28 mouse cellular contexts compared by ENCODE assay signal in the genomic region with DNA sequence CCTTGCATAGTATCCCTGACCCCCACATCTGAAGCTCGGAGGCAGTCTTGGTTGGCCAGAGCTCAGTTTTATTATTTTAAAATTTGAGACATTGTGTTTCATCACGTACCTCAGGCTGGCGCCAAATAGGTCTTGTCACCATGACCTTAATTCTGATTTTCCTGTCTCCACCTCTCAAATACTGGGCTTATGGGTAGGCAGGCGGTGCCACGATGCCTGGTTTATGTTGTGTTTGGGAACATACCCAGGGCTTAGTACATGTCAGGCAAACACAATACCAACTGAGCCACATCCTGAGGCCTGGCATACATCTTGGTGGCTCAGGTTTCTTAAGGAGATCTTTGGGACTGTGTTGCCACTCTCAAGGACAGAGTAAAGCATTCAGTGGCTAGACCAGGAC. TPM values are rescaled to one million over a fixed set of nuclear protein-coding genes. Genes with fewer than 3 reads are reported as not detected.
DNase-seq lines count a peak whose midpoint lies in the region; ATAC-seq and TF ChIP-seq lines count a peak whose summit lies in the region.
"Had no signal": no experiment of that assay in that cellular context is flagged by ENCODE, and none has a peak within 500 bp of the region (broad histone marks: within the 10 kb centered on the region; RNA-seq: fewer than 3 reads in every experiment).

No protein-coding gene starts in this region.

- ATAC-seq in heart, embryonic 12.5 days (ENCODE audit: insufficient number of reproducible peaks, low FRiP score) = no peak
- no peak for ATAC-seq in liver, embryonic 12.5 days
- ATAC-seq in intestine, postnatal 0 days = no peak
- ATAC-seq: forebrain, postnatal 0 days had no signal

- H3K4me3 ChIP-seq in heart, adult 2 months = peak overlapping the region; percentile 55
- no peak overlapping the region for H3K4me3 ChIP-seq in heart, embryonic 12.5 days
- peak overlapping the region; percentile 77 for H3K4me3 ChIP-seq in liver, adult 2 months (ENCODE audit: insufficient read depth, low read depth, low read length)
- H3K4me3 ChIP-seq in liver, embryonic 12.5 days = no peak overlapping the region
- peak overlapping the region; percentile 35 for H3K4me3 ChIP-seq in intestine, postnatal 0 days (ENCODE audit: low read depth, low read length)
- no peak overlapping the region for H3K4me3 ChIP-seq in layer of hippocampus, adult 2 months
- H3K4me3 ChIP-seq: embryonic facial prominence, embryonic 12.5 days; hindbrain, embryonic 13.5 days; limb, embryonic 13.5 days; neural tube, embryonic 15.5 days had no signal

- no peaks in the 10 kb centered on the region for H3K27me3 ChIP-seq in heart, adult 2 months (ENCODE audit: control insufficient read depth, insufficient read depth, low read length)
- H3K27me3 ChIP-seq in heart, embryonic 12.5 days (replicated peaks) = no peaks in the 10 kb centered on the region
- H3K27me3 ChIP-seq in liver, adult 2 months (ENCODE audit: control insufficient read depth, insufficient read depth, low read length) = no peaks in the 10 kb centered on the region
- peaks cover 4% of the 10 kb centered on the region for H3K27me3 ChIP-seq in liver, embryonic 12.5 days (replicated peaks)
- H3K27me3 ChIP-seq in intestine, postnatal 0 days (replicated peaks; ENCODE audit: control insufficient read depth, insufficient read depth, low read length) = no peaks in the 10 kb centered on the region
- H3K27me3 ChIP-seq: limb, embryonic 13.5 days; neural tube, embryonic 15.5 days had no signal

- peak in 1 of 2 experiments; percentile 16 for DNase-seq in heart, adult 2 months
- DNase-seq in liver, adult 2 months (ENCODE audit: extremely low read depth, low read depth, low spot score) = peak; percentile 70
- peak; percentile 56 for DNase-seq in fat pad, adult 2 months (ENCODE audit: extremely low read depth, low read depth, low spot score)
- DNase-seq in layer of hippocampus, adult 2 months (ENCODE audit: low spot score in 2 of 2) = no peak
- DNase-seq: adrenal gland, adult 8-10 months; B cell, adult 2 months; cerebellum, adult 11-12 months; embryo, embryonic 11 days; forebrain, postnatal 0 days; gastrocnemius, postnatal 10 days; heart, postnatal 36 days; lung, embryonic 14.5 days; lung, postnatal 14 days; midbrain, embryonic 14.5 days; retina, postnatal 1 day; right cerebral cortex, postnatal 25 days; spleen, adult 18-20 months; thymus, adult 2 months; thymus, postnatal 4 days had no signal

- no peak overlapping the region for H3K4me2 ChIP-seq in heart, embryonic 12.5 days
- no peak overlapping the region for H3K4me2 ChIP-seq in liver, embryonic 12.5 days
- H3K4me2 ChIP-seq in intestine, postnatal 0 days (replicated peaks; ENCODE audit: low read depth) = peak overlapping the region; percentile 58
- H3K4me2 ChIP-seq: embryonic facial prominence, embryonic 12.5 days; hindbrain, embryonic 13.5 days; limb, embryonic 13.5 days; lung, embryonic 14.5 days; neural tube, embryonic 15.5 days had no signal

- intact Hi-C loops in heart, adult 2 months (cut with DNase I) = no loop called here

- H3K9ac ChIP-seq in heart, adult 2 months (ENCODE audit: low read depth, low read length) = peak overlapping the region; percentile 65
- no peak overlapping the region for H3K9ac ChIP-seq in heart, embryonic 12.5 days
- H3K9ac ChIP-seq in liver, adult 2 months (ENCODE audit: low read depth, low read length) = peak overlapping the region; percentile 60
- H3K9ac ChIP-seq in liver, embryonic 12.5 days = no peak overlapping the region
- peak overlapping the region; percentile 34 for H3K9ac ChIP-seq in intestine, postnatal 0 days (ENCODE audit: low read depth, low read length)
- H3K9ac ChIP-seq: embryonic facial prominence, embryonic 12.5 days; forebrain, postnatal 0 days; limb, embryonic 13.5 days; liver, embryonic 14.5 days; lung, embryonic 14.5 days; neural tube, embryonic 15.5 days had no signal

- H3K27ac ChIP-seq in heart, adult 2 months = peak overlapping the region; percentile 93
- H3K27ac ChIP-seq in heart, embryonic 12.5 days (ENCODE audit: poor library complexity, severe bottlenecking) = no peak overlapping the region
- peak overlapping the region; percentile 91 for H3K27ac ChIP-seq in liver, adult 2 months (replicated peaks; ENCODE audit: insufficient read depth, low read depth, low read length)
- H3K27ac ChIP-seq in liver, embryonic 12.5 days = no peak overlapping the region
- H3K27ac ChIP-seq in intestine, postnatal 0 days (ENCODE audit: low read depth, low read length) = peak overlapping the region; percentile 91
- no peak overlapping the region for H3K27ac ChIP-seq in layer of hippocampus, adult 2 months
- H3K27ac ChIP-seq: embryonic facial prominence, embryonic 12.5 days; limb, embryonic 13.5 days; liver, embryonic 14.5 days; neural tube, embryonic 15.5 days had no signal

- no peaks in the 10 kb centered on the region for H3K36me3 ChIP-seq in heart, adult 2 months (ENCODE audit: control insufficient read depth, insufficient read depth, low read length)
- H3K36me3 ChIP-seq in heart, embryonic 12.5 days = peaks cover 30% of the 10 kb centered on the region
- H3K36me3 ChIP-seq in liver, adult 2 months (ENCODE audit: control insufficient read depth, insufficient read depth, low read length) = no peaks in the 10 kb centered on the region
- peaks cover 14% of the 10 kb centered on the region for H3K36me3 ChIP-seq in liver, embryonic 12.5 days
- H3K36me3 ChIP-seq in intestine, postnatal 0 days (ENCODE audit: control insufficient read depth, insufficient read depth) = peaks cover 18% of the 10 kb centered on the region

- no peak for TF ChIP-seq EP300 in heart, adult 2 months (IDR thresholded peaks at IDR 0.05; ENCODE audit: insufficient read depth, low read depth, low read length)

- no peaks in the 10 kb centered on the region for H3K9me3 ChIP-seq in heart, embryonic 12.5 days (replicated peaks)
- no peaks in the 10 kb centered on the region for H3K9me3 ChIP-seq in liver, embryonic 12.5 days (replicated peaks)
- no peaks in the 10 kb centered on the region for H3K9me3 ChIP-seq in intestine, postnatal 0 days (ENCODE audit: control insufficient read depth)
- H3K9me3 ChIP-seq: embryonic facial prominence, embryonic 12.5 days; hindbrain, embryonic 13.5 days; limb, embryonic 13.5 days; neural tube, embryonic 15.5 days had no signal

- no peak for TF ChIP-seq POLR2A in heart, adult 2 months (IDR thresholded peaks at IDR 0.05; ENCODE audit: insufficient read depth, low read depth, low read length)
- TF ChIP-seq POLR2A in liver, adult 2 months (IDR thresholded peaks at IDR 0.05; ENCODE audit: extremely low read depth, insufficient read depth, low read length) = no peak

- no peak for TF ChIP-seq CTCF in heart, adult 2 months (IDR thresholded peaks at IDR 0.05)
- TF ChIP-seq CTCF in liver, adult 2 months (IDR thresholded peaks at IDR 0.05; ENCODE audit: low read depth, low read length) = no peak
- TF ChIP-seq CTCF in intestine, postnatal 0 days (IDR thresholded peaks at IDR 0.05; ENCODE audit: low read depth) = no peak
- TF ChIP-seq CTCF in layer of hippocampus, adult 2 months (conservative IDR thresholded peaks at IDR 0.05) = no peak

- H3K79me2 ChIP-seq in heart, adult 2 months (replicated peaks; ENCODE audit: control insufficient read depth, insufficient read depth, low read length) = no peaks in the 10 kb centered on the region
- peaks cover 8% of the 10 kb centered on the region; the same call in 1 of the 2 replicates for H3K79me2 ChIP-seq in liver, adult 2 months (ENCODE audit: control insufficient read depth, insufficient read depth, low read length)

- 45% methylated on average over 5 of the region's 5 CpGs for WGBS in heart, adult 2 months
- WGBS in heart, embryonic 12.5 days = 82% methylated on average over 5 of the region's 5 CpGs
- WGBS in liver, adult 2 months = 23% methylated on average over 5 of the region's 5 CpGs
- 71% methylated on average over 5 of the region's 5 CpGs for WGBS in liver, embryonic 12.5 days (ENCODE audit: insufficient replicate concordance)
- WGBS in intestine, postnatal 0 days = 84% methylated on average over 5 of the region's 5 CpGs

- H3K4me1 ChIP-seq in heart, adult 2 months (ENCODE audit: control insufficient read depth, insufficient read depth, low read length) = peaks cover 3% of the 10 kb centered on the region
- H3K4me1 ChIP-seq in heart, embryonic 12.5 days (replicated peaks) = peaks cover 30% of the 10 kb centered on the region
- peaks cover 17% of the 10 kb centered on the region for H3K4me1 ChIP-seq in liver, adult 2 months (ENCODE audit: control insufficient read depth, insufficient read depth, low read length)
- H3K4me1 ChIP-seq in liver, embryonic 12.5 days = peaks cover 37% of the 10 kb centered on the region
- H3K4me1 ChIP-seq in intestine, postnatal 0 days (replicated peaks; ENCODE audit: control insufficient read depth, insufficient read depth, low read length) = 0 out of 2 replicates have a peak, but pooled peaks cover 9% of the 10 kb centered on the region

RNA-seq across cellular contexts. Expression of gene Slc25a34, which starts 1.0 kb away (rescaled TPM):
- total RNA-seq in heart, adult 2 months (2021) = 100 to 1,000 TPM; 118 to 132 TPM
- 183 and 258 TPM in 2 replicates for polyA plus RNA-seq in heart, adult 2 months (2012; rRNA removed)
- polyA plus RNA-seq in heart, embryonic 12.5 days (2016; fragmentation: Nextera tagmentation; extraction: Ambion mirVana) = 0.21 and 0.24 TPM in 2 replicates
- 10.2 and 10.6 TPM in 2 replicates for total RNA-seq in liver, adult 2 months (2014; rRNA removed)
- polyA plus RNA-seq in liver, adult 2 months (2012; rRNA removed) = 5.1 and 10.3 TPM in 2 replicates
- not detected in 2 replicates for polyA plus RNA-seq in liver, embryonic 12.5 days (2016; fragmentation: Nextera tagmentation; extraction: Ambion mirVana)
- polyA plus RNA-seq in intestine, postnatal 0 days (2015; fragmentation: Nextera tagmentation; extraction: Ambion mirVana) = 23.8 and 25.7 TPM in 2 replicates
- 1 to 10 TPM; 1.6 to 3.6 TPM for total RNA-seq in layer of hippocampus, adult 2 months (2021)
- polyA plus RNA-seq: embryonic facial prominence, embryonic 12.5 days; forebrain, embryonic 11.5 days; limb, embryonic 13.5 days; lung, embryonic 14.5 days had no signal

RNA-seq across cellular contexts. Expression of gene Tmem82, which starts 4.1 kb away (rescaled TPM):
- 10 to 100 TPM; 16.5 to 20.2 TPM for total RNA-seq in heart, adult 2 months (2021)
- polyA plus RNA-seq in heart, adult 2 months (2012; rRNA removed) = 35.5 and 36.6 TPM in 2 replicates
- polyA plus RNA-seq in heart, embryonic 12.5 days (2016; fragmentation: Nextera tagmentation; extraction: Ambion mirVana) = 0.19 and 0.37 TPM in 2 replicates
- total RNA-seq in liver, adult 2 months (2014; rRNA removed) = 9.3 and 12.6 TPM in 2 replicates
- 34.7 and 39.5 TPM in 2 replicates for polyA plus RNA-seq in liver, adult 2 months (2012; rRNA removed)
- 3.2 and 3.6 TPM in 2 replicates for polyA plus RNA-seq in liver, embryonic 12.5 days (2016; fragmentation: Nextera tagmentation; extraction: Ambion mirVana)
- polyA plus RNA-seq in intestine, postnatal 0 days (2015; fragmentation: Nextera tagmentation; extraction: Ambion mirVana) = 42.0 and 45.7 TPM in 2 replicates
- total RNA-seq in layer of hippocampus, adult 2 months (2021) = under 1 TPM; 0.37 to 0.56 TPM

RNA-seq across cellular contexts. Expression of gene Fblim1, which starts 16.7 kb away (rescaled TPM):
- 100 to 1,000 TPM; 236 to 263 TPM for total RNA-seq in heart, adult 2 months (2021)
- 297 and 303 TPM in 2 replicates for polyA plus RNA-seq in heart, adult 2 months (2012; rRNA removed)
- polyA plus RNA-seq in heart, embryonic 12.5 days (2016; fragmentation: Nextera tagmentation; extraction: Ambion mirVana) = 70.1 and 70.6 TPM in 2 replicates
- total RNA-seq in liver, adult 2 months (2014; rRNA removed) = 0.37 and 0.74 TPM in 2 replicates
- polyA plus RNA-seq in liver, adult 2 months (2012; rRNA removed) = 0.86 and 1.2 TPM in 2 replicates
- polyA plus RNA-seq in liver, embryonic 12.5 days (2016; fragmentation: Nextera tagmentation; extraction: Ambion mirVana) = 4.0 and 5.3 TPM in 2 replicates
- polyA plus RNA-seq in intestine, postnatal 0 days (2015; fragmentation: Nextera tagmentation; extraction: Ambion mirVana) = 52.8 and 59.2 TPM in 2 replicates
- total RNA-seq in layer of hippocampus, adult 2 months (2021) = under 1 TPM; 0.47 to 0.90 TPM

RNA-seq across cellular contexts. Expression of gene Plekhm2, which starts 42.1 kb away (rescaled TPM):
- total RNA-seq in heart, adult 2 months (2021) = 100 to 1,000 TPM in 1 of 2 experiments, 10 to 100 TPM in 1; 95.2 to 126 TPM
- 111 and 144 TPM in 2 replicates for polyA plus RNA-seq in heart, adult 2 months (2012; rRNA removed)
- 6.1 and 6.2 TPM in 2 replicates for polyA plus RNA-seq in heart, embryonic 12.5 days (2016; fragmentation: Nextera tagmentation; extraction: Ambion mirVana)
- 2.7 and 5.0 TPM in 2 replicates for total RNA-seq in liver, adult 2 months (2014; rRNA removed)
- polyA plus RNA-seq in liver, adult 2 months (2012; rRNA removed) = 11.2 and 13.5 TPM in 2 replicates
- polyA plus RNA-seq in liver, embryonic 12.5 days (2016; fragmentation: Nextera tagmentation; extraction: Ambion mirVana) = 1.9 and 2.4 TPM in 2 replicates
- polyA plus RNA-seq in intestine, postnatal 0 days (2015; fragmentation: Nextera tagmentation; extraction: Ambion mirVana) = 3.1 and 6.0 TPM in 2 replicates
- 10 to 100 TPM; 74.1 to 80.6 TPM for total RNA-seq in layer of hippocampus, adult 2 months (2021)

Comparison
In these comparisons a context has a peak if more than half of its experiments do, and no peak if none do; other contexts are left out.
1. H3K27ac ChIP-seq: peak in heart, adult 2 months (single experiment), liver, adult 2 months (single experiment) and intestine, postnatal 0 days (single experiment); none in heart, embryonic 12.5 days (single experiment), liver, embryonic 12.5 days (single experiment) and layer of hippocampus, adult 2 months (single experiment).
2. H3K4me3 ChIP-seq: peak in heart, adult 2 months (single experiment), liver, adult 2 months (single experiment) and intestine, postnatal 0 days (single experiment); none in heart, embryonic 12.5 days (single experiment), liver, embryonic 12.5 days (single experiment) and layer of hippocampus, adult 2 months (single experiment).
3. H3K9ac ChIP-seq: peak in heart, adult 2 months (single experiment), liver, adult 2 months (single experiment) and intestine, postnatal 0 days (single experiment); none in heart, embryonic 12.5 days (single experiment) and liver, embryonic 12.5 days (single experiment).
4. DNase-seq: peak in liver, adult 2 months (single experiment) and fat pad, adult 2 months (single experiment); none in layer of hippocampus, adult 2 months (0 of 2).